20 mouse cellular contexts compared by ENCODE assay signal in the genomic region with DNA sequence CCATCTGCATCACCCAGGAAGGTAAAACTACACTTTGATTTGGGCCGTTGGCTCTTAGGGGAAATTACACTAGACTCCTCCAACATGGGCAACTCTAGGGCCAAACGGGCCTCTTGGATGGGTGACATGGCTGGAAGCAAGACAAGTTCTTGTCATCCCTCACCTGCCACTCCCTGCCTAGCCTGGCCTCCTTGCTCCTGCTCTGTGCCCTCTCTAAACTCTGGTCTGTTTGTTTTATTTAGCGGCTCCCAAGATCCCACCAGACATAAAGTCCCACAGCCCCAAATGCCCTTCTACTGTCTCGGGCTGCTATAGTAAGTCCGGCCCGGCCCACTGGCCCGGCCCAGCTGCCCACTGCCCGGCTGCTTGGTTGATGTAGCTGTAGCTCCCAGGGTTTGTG. TPM values are rescaled to one million over a fixed set of nuclear protein-coding genes. Genes with fewer than 3 reads are reported as not detected.
DNase-seq lines count a peak whose midpoint lies in the region; ATAC-seq and TF ChIP-seq lines count a peak whose summit lies in the region.
"Had no signal": no experiment of that assay in that cellular context is flagged by ENCODE, and none has a peak within 500 bp of the region (broad histone marks: within the 10 kb centered on the region; RNA-seq: fewer than 3 reads in every experiment).

No protein-coding gene starts in this region.

- peak; percentile 90 for DNase-seq in heart, adult 11 months
- DNase-seq in heart, postnatal 10 days, result no peak
- DNase-seq in liver, embryonic 11.5 days (ENCODE audit: low spot score), result no peak
- DNase-seq in liver, result no peak
- DNase-seq in embryonic facial prominence, embryonic 10.5 days (ENCODE audit: low spot score), result no peak
- no peak for DNase-seq in lung, postnatal 10 days
- no peak for DNase-seq in kidney, adult 11 months
- DNase-seq: adrenal gland, adult 8-10 months; adrenal gland, postnatal 36 days; cerebellum, postnatal 36 days; gastrocnemius, postnatal 10 days; heart, adult 2 months; heart, postnatal 4 days had no signal

- no peak for ATAC-seq in liver, embryonic 11.5 days (replicated peaks; ENCODE audit: low FRiP score)
- ATAC-seq: forebrain, embryonic 15.5 days; hindbrain, embryonic 16.5 days; inflammation-experienced regulatory T-cells, adult 6 months had no signal

- peaks cover 37% of the 10 kb centered on the region for H3K4me1 ChIP-seq in liver, embryonic 11.5 days (replicated peaks; ENCODE audit: control insufficient read depth, insufficient read depth, low read length)
- peaks cover 77% of the 10 kb centered on the region for H3K4me1 ChIP-seq in E14TG2a.4 (replicated peaks; ENCODE audit: low read depth, low read length)
- peaks cover 46% of the 10 kb centered on the region for H3K4me1 ChIP-seq in embryonic facial prominence, embryonic 10.5 days

- H3K36me3 ChIP-seq in liver, embryonic 11.5 days (ENCODE audit: control insufficient read depth, insufficient read depth, low read length), result peaks cover 39% of the 10 kb centered on the region
- H3K36me3 ChIP-seq in E14TG2a.4 (ENCODE audit: insufficient read depth, low read length), result peaks cover 63% of the 10 kb centered on the region
- H3K36me3 ChIP-seq in embryonic facial prominence, embryonic 10.5 days (replicated peaks), result peaks cover 63% of the 10 kb centered on the region

- no peaks in the 10 kb centered on the region for H3K9me3 ChIP-seq in liver, embryonic 11.5 days (ENCODE audit: control insufficient read depth, low read length)
- no peaks in the 10 kb centered on the region for H3K9me3 ChIP-seq in E14TG2a.4 (ENCODE audit: low read length)
- H3K9me3 ChIP-seq in embryonic facial prominence, embryonic 10.5 days, result no peaks in the 10 kb centered on the region
- H3K9me3 ChIP-seq: forebrain, embryonic 15.5 days; hindbrain, embryonic 12.5 days had no signal

- intact Hi-C loops in heart, postnatal 10 days (cut with DNase I), result no loop called here

- no peak overlapping the region for H3K4me3 ChIP-seq in liver, embryonic 11.5 days (ENCODE audit: low read depth, low read length)
- H3K4me3 ChIP-seq in E14TG2a.4 (replicated peaks; ENCODE audit: low read length), result 0 out of 2 replicates have a peak overlapping the region, but pooled peaks have one; percentile 29
- H3K4me3 ChIP-seq in embryonic facial prominence, embryonic 10.5 days, result peak overlapping the region; percentile 11; the same call in 1 of the 2 replicates
- H3K4me3 ChIP-seq: forebrain, embryonic 15.5 days; heart, adult 2 months; hindbrain, embryonic 12.5 days had no signal

- peak overlapping the region; percentile 30; the same call in 1 of the 2 replicates for H3K27ac ChIP-seq in liver, embryonic 11.5 days (ENCODE audit: low read depth, low read length)
- no peak overlapping the region for H3K27ac ChIP-seq in embryonic facial prominence, embryonic 10.5 days (replicated peaks)
- H3K27ac ChIP-seq: forebrain, embryonic 15.5 days; heart, adult 2 months; hindbrain, embryonic 12.5 days had no signal

- peak overlapping the region; percentile 2; the same call in 1 of the 2 replicates for H3K4me2 ChIP-seq in liver, embryonic 11.5 days
- H3K4me2 ChIP-seq: forebrain, embryonic 15.5 days; heart, embryonic 11.5 days; hindbrain, embryonic 12.5 days had no signal

- WGBS in liver, embryonic 11.5 days, result 93% methylated on average over 8 of the region's 8 CpGs
- 92% methylated on average over 8 of the region's 8 CpGs for WGBS in embryonic facial prominence, embryonic 10.5 days

- TF ChIP-seq CTCF in E14TG2a.4 (conservative IDR thresholded peaks at IDR 0.05; ENCODE audit: low read length), result no peak

- no peaks in the 10 kb centered on the region for H3K27me3 ChIP-seq in liver, embryonic 11.5 days (replicated peaks; ENCODE audit: control insufficient read depth, insufficient read depth, low read length)
- no peaks in the 10 kb centered on the region for H3K27me3 ChIP-seq in E14TG2a.4 (ENCODE audit: insufficient read depth, low read length)
- no peaks in the 10 kb centered on the region for H3K27me3 ChIP-seq in embryonic facial prominence, embryonic 10.5 days (replicated peaks; ENCODE audit: low read depth, poor library complexity, severe bottlenecking)
- H3K27me3 ChIP-seq: CH12.LX; forebrain, embryonic 15.5 days; hindbrain, embryonic 12.5 days had no signal

- peak overlapping the region; percentile 22; the same call in 1 of the 2 replicates for H3K9ac ChIP-seq in liver, embryonic 11.5 days (ENCODE audit: low read depth, low read length)
- H3K9ac ChIP-seq: forebrain, embryonic 15.5 days; hindbrain, embryonic 12.5 days had no signal

RNA-seq across cellular contexts. Expression of gene Ndufaf3, which starts 3.6 kb away (rescaled TPM):
- 10 to 100 TPM; 54.5 to 58.6 TPM for total RNA-seq in heart, postnatal 10 days (2021)
- 45.9 and 46.2 TPM in 2 replicates for polyA plus RNA-seq in liver, embryonic 11.5 days (2014; fragmentation: Nextera tagmentation; extraction: Ambion mirVana)
- 42.4 and 44.1 TPM in 2 replicates for polyA plus RNA-seq in embryonic facial prominence, embryonic 10.5 days (2016; fragmentation: Nextera tagmentation; extraction: Ambion mirVana)

RNA-seq across cellular contexts. Expression of gene Impdh2, which starts 3.6 kb away (rescaled TPM):
- total RNA-seq in heart, postnatal 10 days (2021), result 10 to 100 TPM; 62.3 to 70.0 TPM
- 285 and 298 TPM in 2 replicates for polyA plus RNA-seq in liver, embryonic 11.5 days (2014; fragmentation: Nextera tagmentation; extraction: Ambion mirVana)
- 235 and 254 TPM in 2 replicates for polyA plus RNA-seq in embryonic facial prominence, embryonic 10.5 days (2016; fragmentation: Nextera tagmentation; extraction: Ambion mirVana)

RNA-seq across cellular contexts. Expression of gene Dalrd3, which starts 6.0 kb away (rescaled TPM):
- total RNA-seq in heart, postnatal 10 days (2021), result 10 to 100 TPM; 21.0 TPM
- polyA plus RNA-seq in liver, embryonic 11.5 days (2014; fragmentation: Nextera tagmentation; extraction: Ambion mirVana), result 102 and 106 TPM in 2 replicates
- polyA plus RNA-seq in embryonic facial prominence, embryonic 10.5 days (2016; fragmentation: Nextera tagmentation; extraction: Ambion mirVana), result 191 and 200 TPM in 2 replicates

RNA-seq across cellular contexts. Expression of gene Wdr6, which starts 14.9 kb away (rescaled TPM):
- 10 to 100 TPM; 30.2 to 36.4 TPM for total RNA-seq in heart, postnatal 10 days (2021)
- 51.8 and 54.0 TPM in 2 replicates for polyA plus RNA-seq in liver, embryonic 11.5 days (2014; fragmentation: Nextera tagmentation; extraction: Ambion mirVana)
- polyA plus RNA-seq in embryonic facial prominence, embryonic 10.5 days (2016; fragmentation: Nextera tagmentation; extraction: Ambion mirVana), result 200 and 215 TPM in 2 replicates

RNA-seq across cellular contexts. Expression of gene P4htm, which starts 33.8 kb away (rescaled TPM):
- total RNA-seq in heart, postnatal 10 days (2021), result 10 to 100 TPM; 12.7 to 15.1 TPM
- polyA plus RNA-seq in liver, embryonic 11.5 days (2014; fragmentation: Nextera tagmentation; extraction: Ambion mirVana), result 2.1 and 2.5 TPM in 2 replicates
- 7.0 and 7.2 TPM in 2 replicates for polyA plus RNA-seq in embryonic facial prominence, embryonic 10.5 days (2016; fragmentation: Nextera tagmentation; extraction: Ambion mirVana)
